Mouse (Mus musculus) liver, embryonic 14.5 days (tissue): ENCODE data around the gene Akap10. TPM values are rescaled to one million over a fixed set of nuclear protein-coding genes. Genes with fewer than 3 reads are reported as not detected.

ENCODE experiments used
- ATAC-seq: fragments of 200-750 bp; cut with Nextera tagmentation; 2 replicates; pipeline ENCODE4 v1.8.0; 2017; ENCODE audit warnings: moderate number of reproducible peaks, mild to moderate bottlenecking, moderate library complexity; ENCODE audit not compliant: insufficient read depth
- DNase-seq, 3 experiments: peaks; one replicate each; pipeline ENCODE4 v3.0.0-alpha.2; 2012 to 2013; ENCODE audit warnings: low read depth in 3 of 3, low spot score in 3 of 3
- H3K27ac ChIP-seq: fragments of 300-500 bp; sonication (generic); 2 replicates; pipeline ENCODE4 v1.5.1; 2014; ENCODE audit warnings: moderate library complexity, mild to moderate bottlenecking, control low read depth, inconsistent platforms
- H3K27me3 ChIP-seq: fragments of 300-500 bp; sonication (generic); 2 replicates; pipeline ENCODE4 v1.6.1; 2014; ENCODE audit warnings: mild to moderate bottlenecking, low read length, moderate library complexity; ENCODE audit not compliant: control insufficient read depth, insufficient read depth
- H3K36me3 ChIP-seq: fragments of 300-500 bp; sonication (generic); replicated peaks from 2 replicates; pipeline ENCODE4 v1.6.1; 2014; ENCODE audit warnings: low read depth; ENCODE audit not compliant: control insufficient read depth, insufficient read depth
- H3K4me1 ChIP-seq, 2 experiments: fragments of 200-500 bp in 1 of 2; fragments of 300-500 bp in 1 of 2; sonication (generic) in 1 of 2; replicated peaks; 2 replicates each; pipeline ENCODE4 v1.6.1; 2012 to 2014; ENCODE audit warnings: antibody characterized with exemption in 1 of 2, inconsistent platforms in 1 of 2, low read length in 1 of 2; ENCODE audit not compliant: control insufficient read depth in 2 of 2, insufficient read depth in 2 of 2
- H3K4me2 ChIP-seq: fragments of 300-500 bp; sonication (generic); 2 replicates; pipeline ENCODE4 v1.6.1; 2014; ENCODE audit warnings: low read depth, mild to moderate bottlenecking, control low read depth, moderate library complexity
- H3K4me3 ChIP-seq, 2 experiments: fragments of 200-500 bp in 1 of 2; fragments of 300-500 bp in 1 of 2; sonication (generic) in 1 of 2; 2 replicates each; pipeline ENCODE4 v1.5.1; 2012 to 2014; ENCODE audit warnings: low read depth in 2 of 2, low read length in 2 of 2, mild to moderate bottlenecking in 2 of 2, control low read depth in 1 of 2, inconsistent platforms in 1 of 2, moderate library complexity in 1 of 2; ENCODE audit not compliant: insufficient read depth in 1 of 2
- H3K9ac ChIP-seq: fragments of 300-500 bp; sonication (generic); replicated peaks from 2 replicates; pipeline ENCODE4 v1.6.1; 2014; ENCODE audit warnings: mild to moderate bottlenecking, control low read depth, moderate library complexity
- H3K9me3 ChIP-seq: fragments of 300-500 bp; sonication (generic); 2 replicates; pipeline ENCODE4 v1.6.1; 2016; ENCODE audit warnings: low read length, mixed read lengths; ENCODE audit not compliant: control insufficient read depth
- CTCF ChIP-seq: IDR thresholded peaks from 2 replicates; pipeline ENCODE4 v1.5.1; 2016; ENCODE audit warnings: antibody characterized with exemption, low read depth, control low read depth
- EP300 ChIP-seq: IDR thresholded peaks from 2 replicates; pipeline ENCODE4 v1.6.1; 2016; ENCODE audit warnings: antibody characterized with exemption, low read depth
- WGBS: fragments of 180-500 bp; shearing (Covaris S2); extraction: QIAGEN DNeasy Blood & Tissue Kit; methylation state at CpG from one replicate; pipeline ENCODE4 v1.1.7; 2014; ENCODE audit not compliant: insufficient replicate concordance; 5-methylcytosine and 5-hydroxymethylcytosine counted together
- polyA plus RNA-seq, 2 experiments: library from polyadenylated mRNA; depleted of rRNA in 1 of 2; stranded (reverse) in 1 of 2; unstranded in 1 of 2; fragments of >200 nt; fragmentation: Nextera tagmentation in 1 of 2; extraction: Ambion mirVana in 1 of 2; gene quantifications; 2 replicates each; pipeline versions ENCODE4 v1.2.1 to v1.2.3; 2012 to 2014

Gene Akap10
- polyA plus RNA-seq, 2 experiments: 5.7 to 6.5 TPM

GRCm38 (mm10) chr11:61919702-61920101, 10.3 kb downstream of the Akap10 start:
- H3K4me1 ChIP-seq: no peaks in the 10 kb centered on the region
- TF ChIP-seq CTCF (no peak), EP300 (no peak)
- no peak overlapping the region for H3K27ac ChIP-seq
- no peak overlapping the region for H3K9ac ChIP-seq
- H3K36me3 ChIP-seq: peaks cover 16% of the 10 kb centered on the region
- H3K9me3 ChIP-seq: no peaks in the 10 kb centered on the region
- no peak overlapping the region for H3K4me2 ChIP-seq
- H3K27me3 ChIP-seq: no peaks in the 10 kb centered on the region
- 83% methylated on average over 3 of the region's 3 CpGs for WGBS
- ATAC-seq (no peak), DNase-seq (no peak)
- H3K4me3 ChIP-seq: no peak overlapping the region

DNA sequence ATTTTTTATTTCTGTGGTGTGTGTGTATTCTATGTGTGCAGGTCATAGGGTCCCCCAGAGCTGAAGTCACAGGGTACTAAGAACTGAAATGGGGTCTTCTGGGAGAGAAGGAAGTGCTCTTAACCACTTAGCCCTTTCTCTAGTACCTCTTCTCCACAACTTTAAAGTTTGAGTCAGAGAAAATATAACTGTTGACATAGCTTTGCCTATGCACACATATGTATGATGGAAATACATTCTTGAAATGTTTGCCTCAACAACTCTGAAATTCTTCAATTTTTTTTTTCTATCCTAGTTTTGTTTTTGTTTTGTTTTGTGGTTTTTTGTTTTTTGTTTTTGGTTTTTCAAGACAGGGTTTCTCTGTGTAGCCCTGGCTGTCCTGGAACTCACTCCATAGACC, 21.7 kb downstream of the Akap10 start:
- TF ChIP-seq CTCF: no peak
- TF ChIP-seq EP300: no peak
- H3K9ac ChIP-seq: no peak overlapping the region
- peaks cover 16% of the 10 kb centered on the region for H3K36me3 ChIP-seq
- H3K27me3 ChIP-seq: no peaks in the 10 kb centered on the region
- no peaks in the 10 kb centered on the region for H3K9me3 ChIP-seq
- no peak overlapping the region for H3K4me3 ChIP-seq
- H3K4me2 ChIP-seq: no peak overlapping the region
- no peak overlapping the region for H3K27ac ChIP-seq
- no peak for ATAC-seq
- DNase-seq: no peak
- H3K4me1 ChIP-seq: no peaks in the 10 kb centered on the region

DNA sequence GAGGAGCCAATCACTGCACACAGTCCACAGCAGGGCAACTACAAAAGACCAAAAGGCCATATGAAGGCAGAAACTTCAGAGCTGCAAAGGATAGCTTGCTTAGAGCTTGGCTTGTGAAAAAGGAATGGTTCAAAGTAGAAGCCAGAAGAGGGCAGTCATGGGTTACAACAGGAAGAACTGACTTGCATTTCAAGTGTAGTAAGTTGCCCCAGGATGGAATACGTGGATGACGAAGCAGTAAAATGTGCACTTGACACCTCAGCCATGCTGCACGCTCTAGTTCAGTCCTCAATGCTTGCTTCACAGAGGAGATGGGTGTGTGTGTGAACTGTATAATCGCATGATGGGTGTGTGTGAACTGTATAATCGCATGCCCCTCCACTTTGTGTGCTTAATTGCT, 47.9 kb downstream of the Akap10 start:
- Histone ChIP-seq H3K27ac (no peak overlapping the region), H3K36me3 (peaks cover 6% of the 10 kb centered on the region), H3K27me3 (no peaks in the 10 kb centered on the region), H3K4me2 (no peak overlapping the region), H3K9ac (no peak overlapping the region), H3K4me1 (no peaks in the 10 kb centered on the region), H3K9me3 (no peaks in the 10 kb centered on the region), H3K4me3 (no peak overlapping the region)
- 72% methylated on average over 5 of the region's 5 CpGs for WGBS
- TF ChIP-seq CTCF (peak; percentile 36), EP300 (no peak)
- DNase-seq (peak in 2 of 3 experiments; percentile 2 to 4), ATAC-seq (no peak)

DNA sequence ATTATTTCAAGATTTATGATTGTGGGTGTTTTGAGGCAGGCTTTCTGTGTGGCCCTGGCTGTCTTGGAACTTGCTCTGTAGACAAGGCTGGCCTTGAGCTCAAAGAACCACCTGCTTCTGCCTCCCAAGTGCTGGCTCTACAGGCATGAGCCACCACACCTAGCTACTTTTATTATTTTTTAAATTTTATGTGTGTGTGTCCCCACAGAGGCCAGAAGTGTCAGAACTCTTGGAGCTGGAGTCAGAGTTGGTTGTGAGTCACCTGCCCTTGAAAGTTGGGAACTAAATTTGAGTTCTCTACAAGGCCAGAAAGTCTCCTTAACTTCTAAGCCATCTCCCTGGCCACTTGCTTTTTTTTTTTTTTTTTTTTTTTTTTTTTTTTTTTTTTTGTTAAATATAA, 50.1 kb downstream of the Akap10 start:
- H3K9me3 ChIP-seq: no peaks in the 10 kb centered on the region
- H3K4me1 ChIP-seq: no peaks in the 10 kb centered on the region
- ATAC-seq: no peak
- H3K27me3 ChIP-seq: no peaks in the 10 kb centered on the region
- no peak for DNase-seq
- H3K4me3 ChIP-seq: no peak overlapping the region
- no peak overlapping the region for H3K27ac ChIP-seq
- H3K9ac ChIP-seq: no peak overlapping the region
- no peak for TF ChIP-seq EP300
- TF ChIP-seq CTCF: no peak
- peaks cover 14% of the 10 kb centered on the region for H3K36me3 ChIP-seq
- no peak overlapping the region for H3K4me2 ChIP-seq

- Histone ChIP-seq H3K9ac (no peak overlapping the region), H3K4me3 (no peak overlapping the region), H3K4me2 (no peak overlapping the region), H3K27me3 (no peaks in the 10 kb centered on the region), H3K4me1 (no peaks in the 10 kb centered on the region), H3K36me3 (peaks cover 40% of the 10 kb centered on the region), H3K9me3 (no peaks in the 10 kb centered on the region), H3K27ac (no peak overlapping the region)
- no peak for ATAC-seq
- DNase-seq: no peak
- 89% methylated on average over 5 of the region's 5 CpGs for WGBS
- TF ChIP-seq EP300: no peak
- no peak for TF ChIP-seq CTCF
Measured at GRCm38 (mm10) chr11:61871881-61872280, 58.2 kb downstream of the Akap10 start.

GRCm38 (mm10) chr11:61866856-61867255, 63.2 kb downstream of the Akap10 start:
- ATAC-seq (no peak), DNase-seq (no peak)
- H3K4me2 ChIP-seq: no peak overlapping the region
- H3K9ac ChIP-seq: no peak overlapping the region
- H3K4me1 ChIP-seq: no peaks in the 10 kb centered on the region
- H3K27me3 ChIP-seq: no peaks in the 10 kb centered on the region
- no peaks in the 10 kb centered on the region for H3K9me3 ChIP-seq
- H3K4me3 ChIP-seq: no peak overlapping the region
- H3K36me3 ChIP-seq: peaks cover 9% of the 10 kb centered on the region
- no peak overlapping the region for H3K27ac ChIP-seq
- TF ChIP-seq EP300 (no peak), CTCF (no peak)
